In genomic region chr17:85282447-85282846, GRCm38 (mm10) we compare ENCODE assay signal across 26 mouse cellular contexts.
"Had no signal": no experiment of that assay in that cellular context is flagged by ENCODE, and none has a peak within 500 bp of the region (broad histone marks: within the 10 kb centered on the region; RNA-seq: fewer than 3 reads in every experiment).

No protein-coding gene starts in this region.

- H3K36me3 ChIP-seq: heart, embryonic 12.5 days; hindbrain, embryonic 10.5 days; hindbrain, embryonic 12.5 days; kidney, embryonic 15.5 days; limb, embryonic 13.5 days; limb, embryonic 15.5 days; liver, embryonic 12.5 days had no signal

- H3K27ac ChIP-seq: heart, adult 2 months; hindbrain, embryonic 10.5 days; hindbrain, embryonic 12.5 days; hindbrain, embryonic 14.5 days; hindbrain, postnatal 0 days; kidney, embryonic 15.5 days; kidney, postnatal 0 days; limb, embryonic 13.5 days; limb, embryonic 15.5 days; liver, embryonic 12.5 days; liver, embryonic 14.5 days had no signal

- H3K9me3 ChIP-seq: heart, embryonic 12.5 days; hindbrain, embryonic 12.5 days; kidney, embryonic 15.5 days; limb, embryonic 13.5 days; limb, embryonic 15.5 days had no signal

- ATAC-seq: hindbrain, postnatal 0 days; intestine, embryonic 16.5 days; liver, embryonic 12.5 days had no signal

- H3K4me3 ChIP-seq: heart, adult 2 months; heart, embryonic 12.5 days; hindbrain, embryonic 10.5 days; hindbrain, embryonic 12.5 days; kidney, embryonic 15.5 days; limb, embryonic 13.5 days; limb, embryonic 15.5 days; liver, embryonic 12.5 days had no signal

- H3K4me1 ChIP-seq: heart, embryonic 12.5 days; hindbrain, embryonic 10.5 days; hindbrain, embryonic 12.5 days; kidney, embryonic 15.5 days; limb, embryonic 13.5 days; limb, embryonic 15.5 days; liver, embryonic 12.5 days had no signal

- H3K4me2 ChIP-seq: heart, embryonic 12.5 days; hindbrain, embryonic 12.5 days; hindbrain, embryonic 14.5 days; kidney, embryonic 15.5 days; limb, embryonic 13.5 days; limb, embryonic 15.5 days; liver, embryonic 12.5 days had no signal

- H3K27me3 ChIP-seq: heart, embryonic 12.5 days; hindbrain, embryonic 12.5 days; kidney, embryonic 15.5 days; limb, embryonic 13.5 days; limb, embryonic 15.5 days; liver, embryonic 12.5 days had no signal

- H3K9ac ChIP-seq: heart, embryonic 12.5 days; hindbrain, embryonic 12.5 days; hindbrain, embryonic 14.5 days; kidney, embryonic 15.5 days; limb, embryonic 13.5 days; limb, embryonic 15.5 days; liver, embryonic 12.5 days; liver, embryonic 14.5 days had no signal

- DNase-seq: gastrocnemius, postnatal 14 days; gastrocnemius, postnatal 36 days; heart, adult 11 months; heart, adult 2 months; heart, postnatal 10 days; heart, postnatal 4 days; kidney, adult 11 months; kidney, adult 2 months; kidney, adult 9 months; kidney, postnatal 14 days; kidney, postnatal 36 days; layer of hippocampus, adult 9-11 months; layer of hippocampus, postnatal 36 days; left cerebral cortex, postnatal 4 days had no signal
